Mouse (Mus musculus): ENCODE measurements around the gene Slc38a4.

- TF ChIP-seq CTCF (IDR thresholded peaks at IDR 0.05; ENCODE audit: borderline replicate concordance, insufficient read depth, low read depth, low read length) (no peak), POLR2A (IDR thresholded peaks at IDR 0.05; ENCODE audit: borderline replicate concordance, insufficient read depth, low read length) (no peak)
Measured at GRCm38 (mm10) chr15:97000319-97001251, 55.2 kb downstream of the Slc38a4 start.
